9 mouse cellular contexts compared by ENCODE assay signal in the genomic region with DNA sequence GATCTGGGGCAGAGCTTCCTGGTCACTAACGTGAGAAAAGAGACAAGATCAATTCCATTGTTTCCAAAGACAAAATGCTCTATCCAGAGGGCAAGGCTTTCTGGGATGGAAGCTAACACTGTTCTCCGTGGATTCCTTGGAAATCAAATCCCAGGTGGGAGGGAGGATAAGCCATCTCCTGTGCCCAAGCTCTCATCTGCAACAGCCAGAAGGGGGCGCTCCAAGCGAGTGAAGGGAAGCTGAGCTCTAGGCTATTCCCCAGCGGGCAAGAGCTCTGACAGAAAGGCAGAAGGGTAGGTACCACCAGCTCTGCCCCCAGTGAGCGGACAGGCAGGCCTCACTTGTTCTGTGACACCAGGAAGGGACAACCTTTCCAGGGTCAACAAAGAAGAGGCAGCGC. TPM values are rescaled to one million over a fixed set of nuclear protein-coding genes. Genes with fewer than 3 reads are reported as not detected.
DNase-seq lines count a peak whose midpoint lies in the region; ATAC-seq and TF ChIP-seq lines count a peak whose summit lies in the region.
"Had no signal": no experiment of that assay in that cellular context is flagged by ENCODE, and none has a peak within 500 bp of the region (broad histone marks: within the 10 kb centered on the region; RNA-seq: fewer than 3 reads in every experiment).

No protein-coding gene starts in this region.

- no peak for TF ChIP-seq EP300 in heart, postnatal 0 days (IDR thresholded peaks at IDR 0.05; ENCODE audit: low read depth)

- DNase-seq in CD8-positive naive resting alpha-beta T cell, adult 2 months (ENCODE audit: low read depth in 2 of 2, low spot score in 2 of 2) = peak; percentile 69 to 77
- DNase-seq in R1 (ENCODE audit: low read depth, low spot score) = peak; percentile 74
- peak; percentile 73 to 75 for DNase-seq in cerebellum, postnatal 36 days
- DNase-seq in heart, postnatal 0 days (ENCODE audit: low spot score) = peak; percentile 56
- peak; percentile 51 to 83 for DNase-seq in layer of hippocampus, adult 8-10 months (ENCODE audit: low spot score in 2 of 2)
- DNase-seq in lung, postnatal 10 days = peak; percentile 88
- DNase-seq in right cerebral cortex, postnatal 4 days = peak; percentile 83
- DNase-seq in urinary bladder, postnatal 36 days (ENCODE audit: low spot score in 2 of 2) = peak; percentile 77 to 82

- H3K4me3 ChIP-seq in heart, postnatal 0 days (ENCODE audit: low read depth, low read length) = no peak overlapping the region
- H3K4me3 ChIP-seq: hindbrain, embryonic 15.5 days had no signal

- H3K4me2 ChIP-seq in heart, postnatal 0 days (ENCODE audit: low read depth, low read length) = no peak overlapping the region
- H3K4me2 ChIP-seq: hindbrain, embryonic 15.5 days had no signal

- H3K9me3 ChIP-seq in heart, postnatal 0 days (replicated peaks; ENCODE audit: control insufficient read depth, low read length) = no peaks in the 10 kb centered on the region
- H3K9me3 ChIP-seq: hindbrain, embryonic 15.5 days had no signal

- no peak overlapping the region for H3K27ac ChIP-seq in heart, postnatal 0 days (ENCODE audit: low read depth)
- H3K27ac ChIP-seq: hindbrain, embryonic 15.5 days had no signal

- ATAC-seq in heart, postnatal 0 days (ENCODE audit: insufficient read depth, low read depth) = 0 out of 2 replicates have a peak, but pooled peaks have one; percentile 29

- TF ChIP-seq CTCF in heart, postnatal 0 days (IDR thresholded peaks at IDR 0.05; ENCODE audit: low read depth) = peak; percentile 90

- WGBS in heart, postnatal 0 days = 32% methylated on average over 7 of the region's 7 CpGs

- no peaks in the 10 kb centered on the region for H3K27me3 ChIP-seq in heart, postnatal 0 days (ENCODE audit: control insufficient read depth, insufficient read depth, low read length)
- H3K27me3 ChIP-seq: hindbrain, embryonic 15.5 days had no signal

- H3K4me1 ChIP-seq in heart, postnatal 0 days (ENCODE audit: control insufficient read depth, insufficient read depth) = no peaks in the 10 kb centered on the region
- H3K4me1 ChIP-seq: hindbrain, embryonic 15.5 days had no signal

- H3K9ac ChIP-seq in heart, postnatal 0 days (replicated peaks; ENCODE audit: low read depth, low read length) = no peak overlapping the region
- H3K9ac ChIP-seq: hindbrain, embryonic 15.5 days had no signal

- no peaks in the 10 kb centered on the region for H3K36me3 ChIP-seq in heart, postnatal 0 days (replicated peaks; ENCODE audit: control insufficient read depth, insufficient read depth, low read length)
- H3K36me3 ChIP-seq: hindbrain, embryonic 15.5 days had no signal

RNA-seq across cellular contexts. Expression of a gene that starts 41.6 kb away (rescaled TPM):
- total RNA-seq in heart, postnatal 0 days (2014; rRNA removed; ENCODE audit: low replicate concordance) = 14.8 and 15.0 TPM in 2 replicates
- 15.4 and 17.1 TPM in 2 replicates for polyA plus RNA-seq in heart, postnatal 0 days (2015; fragmentation: Nextera tagmentation; extraction: Ambion mirVana)
- total RNA-seq in layer of hippocampus, adult 8-10 months (2022) = 10 to 100 TPM; 21.7 to 42.4 (median 29.3) TPM
